Mouse (Mus musculus): ENCODE measurements around the gene Cd2bp2. TPM values are rescaled to one million over a fixed set of nuclear protein-coding genes. Genes with fewer than 3 reads are reported as not detected.

Cd2bp2 gene
- 77.0 and 83.7 TPM in 2 replicates for polyA plus RNA-seq (2014; fragmentation: Nextera tagmentation; extraction: Ambion mirVana)

GRCm38 (mm10) chr7:127195544-127196295, at the start of gene Cd2bp2:
Gene Cd2bp2 (minus strand): TSS chr7:127196050.
- Histone ChIP-seq H3K9me3 (ENCODE audit: control insufficient read depth, low read length) (no peaks in the 10 kb centered on the region), H3K9ac (ENCODE audit: low read length) (peak within 1 kb of the TSS; percentile 87), H3K27ac (replicated peaks; ENCODE audit: low read depth, low read length) (peak within 1 kb of the TSS; percentile 91), H3K4me3 (ENCODE audit: low read depth, low read length) (peak within 1 kb of the TSS; percentile 72), H3K4me2 (ENCODE audit: low read depth, severe bottlenecking) (peak within 1 kb of the TSS; percentile 89), H3K27me3 (ENCODE audit: control insufficient read depth, insufficient read depth, low read length) (no peaks in the 10 kb centered on the region), H3K4me1 (ENCODE audit: control insufficient read depth, insufficient read depth, low read length) (peaks cover 14% of the 10 kb centered on the region), H3K36me3 (ENCODE audit: control insufficient read depth, insufficient read depth, low read length) (peaks cover 42% of the 10 kb centered on the region)
- ATAC-seq (ENCODE audit: insufficient number of reproducible peaks, low FRiP score, low TSS enrichment, low read depth) (peak; percentile 96), DNase-seq (ENCODE audit: low spot score) (peak; percentile 96)
- WGBS = under 1% methylated on average over 51 of the region's 51 CpGs

GRCm38 (mm10) chr7:127244658-127245510, 49.0 kb upstream of the Cd2bp2 start:
- H3K9ac ChIP-seq (ENCODE audit: low read length) = peak overlapping the region; percentile 91
- no peaks in the 10 kb centered on the region for H3K9me3 ChIP-seq (ENCODE audit: control insufficient read depth, low read length)
- peak overlapping the region; percentile 81 for H3K27ac ChIP-seq (replicated peaks; ENCODE audit: low read depth, low read length)
- 0 out of 2 replicates have a peak, but pooled peaks cover 4% of the 10 kb centered on the region for H3K36me3 ChIP-seq (ENCODE audit: control insufficient read depth, insufficient read depth, low read length)
- peaks cover 9% of the 10 kb centered on the region; the same call in 1 of the 2 replicates for H3K4me1 ChIP-seq (ENCODE audit: control insufficient read depth, insufficient read depth, low read length)
- peak overlapping the region; percentile 90 for H3K4me3 ChIP-seq (ENCODE audit: low read depth, low read length)
- ATAC-seq (ENCODE audit: insufficient number of reproducible peaks, low FRiP score, low TSS enrichment, low read depth) = peak; percentile 73
- no peak for DNase-seq (ENCODE audit: low spot score)
- WGBS = 12% methylated on average over 32 of the region's 33 CpGs
- H3K4me2 ChIP-seq (ENCODE audit: low read depth, severe bottlenecking) = peak overlapping the region; percentile 71
- no peaks in the 10 kb centered on the region for H3K27me3 ChIP-seq (ENCODE audit: control insufficient read depth, insufficient read depth, low read length)

- Histone ChIP-seq H3K27ac (replicated peaks; ENCODE audit: low read depth, low read length) (peak within 1 kb of the TSS; percentile 87), H3K4me3 (ENCODE audit: low read depth, low read length) (peak within 1 kb of the TSS; percentile 90), H3K4me1 (ENCODE audit: control insufficient read depth, insufficient read depth, low read length) (peaks cover 9% of the 10 kb centered on the region; the same call in 1 of the 2 replicates), H3K9me3 (ENCODE audit: control insufficient read depth, low read length) (no peaks in the 10 kb centered on the region), H3K36me3 (ENCODE audit: control insufficient read depth, insufficient read depth, low read length) (0 out of 2 replicates have a peak, but pooled peaks cover 3% of the 10 kb centered on the region), H3K9ac (ENCODE audit: low read length) (peak within 1 kb of the TSS; percentile 91), H3K27me3 (ENCODE audit: control insufficient read depth, insufficient read depth, low read length) (no peaks in the 10 kb centered on the region), H3K4me2 (ENCODE audit: low read depth, severe bottlenecking) (peak within 1 kb of the TSS; percentile 71)
- under 1% methylated on average over 55 of the region's 56 CpGs for WGBS
- DNase-seq (ENCODE audit: low spot score) = peak; percentile 95
- peak; percentile 93 for ATAC-seq (ENCODE audit: insufficient number of reproducible peaks, low FRiP score, low TSS enrichment, low read depth)
Observed at GRCm38 (mm10) chr7:127243870-127244657, 48.2 kb upstream of the Cd2bp2 start, which contains the start of gene Zfp771. Gene Zfp771 (plus strand): TSS chr7:127244274.

- H3K9ac ChIP-seq (ENCODE audit: low read length) = peak overlapping the region; percentile 91; the same call in 1 of the 2 replicates
Observed at GRCm38 (mm10) chr7:127243361-127243867, 47.6 kb upstream of the Cd2bp2 start.

GRCm38 (mm10) chr7:127234777-127235176, 38.9 kb upstream of the Cd2bp2 start:
- 94% methylated on average over 2 of the region's 2 CpGs for WGBS
- H3K9ac ChIP-seq (ENCODE audit: low read length) = no peak overlapping the region
- ATAC-seq (ENCODE audit: insufficient number of reproducible peaks, low FRiP score, low TSS enrichment, low read depth) (no peak), DNase-seq (ENCODE audit: low spot score) (no peak)
- H3K27ac ChIP-seq (replicated peaks; ENCODE audit: low read depth, low read length) = no peak overlapping the region
- peaks cover 2% of the 10 kb centered on the region; the same call in 1 of the 2 replicates for H3K9me3 ChIP-seq (ENCODE audit: control insufficient read depth, low read length)
- H3K4me2 ChIP-seq (ENCODE audit: low read depth, severe bottlenecking) = no peak overlapping the region
- H3K4me3 ChIP-seq (ENCODE audit: low read depth, low read length) = 0 out of 2 replicates have a peak overlapping the region, but pooled peaks have one; percentile 94
- peaks cover 40% of the 10 kb centered on the region for H3K36me3 ChIP-seq (ENCODE audit: control insufficient read depth, insufficient read depth, low read length)
- peaks cover 7% of the 10 kb centered on the region for H3K4me1 ChIP-seq (ENCODE audit: control insufficient read depth, insufficient read depth, low read length)
- no peaks in the 10 kb centered on the region for H3K27me3 ChIP-seq (ENCODE audit: control insufficient read depth, insufficient read depth, low read length)

More at GRCm38 (mm10) chr7:127243361-127243867, 47.6 kb upstream of the Cd2bp2 start:
- WGBS = 32% methylated on average over 2 of the region's 2 CpGs
- H3K9me3 ChIP-seq (ENCODE audit: control insufficient read depth, low read length) = no peaks in the 10 kb centered on the region
- H3K36me3 ChIP-seq (ENCODE audit: control insufficient read depth, insufficient read depth, low read length) = peaks cover 6% of the 10 kb centered on the region; the same call in 1 of the 2 replicates
- H3K27me3 ChIP-seq (ENCODE audit: control insufficient read depth, insufficient read depth, low read length) = no peaks in the 10 kb centered on the region
- DNase-seq (ENCODE audit: low spot score) (no peak), ATAC-seq (ENCODE audit: insufficient number of reproducible peaks, low FRiP score, low TSS enrichment, low read depth) (no peak)
- peaks cover 9% of the 10 kb centered on the region; the same call in 1 of the 2 replicates for H3K4me1 ChIP-seq (ENCODE audit: control insufficient read depth, insufficient read depth, low read length)
- no peak overlapping the region for H3K4me3 ChIP-seq (ENCODE audit: low read depth, low read length)
- peak overlapping the region; percentile 87 for H3K27ac ChIP-seq (replicated peaks; ENCODE audit: low read depth, low read length)
- H3K4me2 ChIP-seq (ENCODE audit: low read depth, severe bottlenecking) = peak overlapping the region; percentile 71; the same call in 1 of the 2 replicates

GRCm38 (mm10) chr7:127233765-127234164, 37.9 kb upstream of the Cd2bp2 start:
- Histone ChIP-seq H3K36me3 (ENCODE audit: control insufficient read depth, insufficient read depth, low read length) (peaks cover 47% of the 10 kb centered on the region), H3K4me3 (ENCODE audit: low read depth, low read length) (peak overlapping the region; percentile 94), H3K9ac (ENCODE audit: low read length) (peak overlapping the region; percentile 96), H3K27me3 (ENCODE audit: control insufficient read depth, insufficient read depth, low read length) (no peaks in the 10 kb centered on the region), H3K9me3 (ENCODE audit: control insufficient read depth, low read length) (peaks cover 2% of the 10 kb centered on the region; the same call in 1 of the 2 replicates), H3K27ac (replicated peaks; ENCODE audit: low read depth, low read length) (peak overlapping the region; percentile 98; the same call in 1 of the 2 replicates), H3K4me2 (ENCODE audit: low read depth, severe bottlenecking) (peak overlapping the region; percentile 70), H3K4me1 (ENCODE audit: control insufficient read depth, insufficient read depth, low read length) (peaks cover 7% of the 10 kb centered on the region)
- DNase-seq (ENCODE audit: low spot score) (no peak), ATAC-seq (ENCODE audit: insufficient number of reproducible peaks, low FRiP score, low TSS enrichment, low read depth) (no peak)
- 8% methylated on average over 9 of the region's 9 CpGs for WGBS

GRCm38 (mm10) chr7:127233368-127233749, 37.5 kb upstream of the Cd2bp2 start:
- peak overlapping the region; percentile 94 for H3K4me3 ChIP-seq (ENCODE audit: low read depth, low read length)
- peaks cover 44% of the 10 kb centered on the region for H3K36me3 ChIP-seq (ENCODE audit: control insufficient read depth, insufficient read depth, low read length)
- DNase-seq (ENCODE audit: low spot score) = no peak
- peak overlapping the region; percentile 96 for H3K9ac ChIP-seq (ENCODE audit: low read length)
- WGBS = under 1% methylated on average over 27 of the region's 27 CpGs
- H3K9me3 ChIP-seq (ENCODE audit: control insufficient read depth, low read length) = peaks cover 2% of the 10 kb centered on the region; the same call in 1 of the 2 replicates
- peak; percentile 27; the same call in 1 of the 2 replicates for ATAC-seq (ENCODE audit: insufficient number of reproducible peaks, low FRiP score, low TSS enrichment, low read depth)
- peak overlapping the region; percentile 70 for H3K4me2 ChIP-seq (ENCODE audit: low read depth, severe bottlenecking)
- H3K4me1 ChIP-seq (ENCODE audit: control insufficient read depth, insufficient read depth, low read length) = peaks cover 7% of the 10 kb centered on the region
- peak overlapping the region; percentile 98 for H3K27ac ChIP-seq (replicated peaks; ENCODE audit: low read depth, low read length)
- H3K27me3 ChIP-seq (ENCODE audit: control insufficient read depth, insufficient read depth, low read length) = no peaks in the 10 kb centered on the region

Measured in limb, embryonic 11.5 days (tissue).